Mouse (Mus musculus): ENCODE data around the gene Oma1. TPM values are rescaled to one million over a fixed set of nuclear protein-coding genes. Genes with fewer than 3 reads are reported as not detected.

The Oma1 gene
- total and polyA plus RNA-seq, 3 experiments = 10.4 to 14.3 TPM; not detected in 1

- DNase-seq (ENCODE audit: low read depth, low spot score) = no peak
- Histone ChIP-seq H3K4me1 (ENCODE audit: control insufficient read depth in 1 of 2, insufficient read depth in 2 of 2, low read length in 2 of 2) (no peaks in the 10 kb centered on the region), H3K36me3 (ENCODE audit: control insufficient read depth in 1 of 2, insufficient read depth in 2 of 2, low read length in 2 of 2) (no peaks in the 10 kb centered on the region)
Observed at GRCm38 (mm10) chr4:103385835-103386787, 72.5 kb downstream of the Oma1 start.

GRCm38 (mm10) chr4:103387292-103387691, 73.7 kb downstream of the Oma1 start:
- no peaks in the 10 kb centered on the region for H3K27me3 ChIP-seq (ENCODE audit: control insufficient read depth in 1 of 2, insufficient read depth in 2 of 2, low read length in 2 of 2)
- H3K4me1 ChIP-seq (ENCODE audit: control insufficient read depth in 1 of 2, insufficient read depth in 2 of 2, low read length in 2 of 2) = no peaks in the 10 kb centered on the region
- no peaks in the 10 kb centered on the region for H3K36me3 ChIP-seq (ENCODE audit: control insufficient read depth in 1 of 2, insufficient read depth in 2 of 2, low read length in 2 of 2)
- no peak overlapping the region for H3K27ac ChIP-seq (ENCODE audit: control insufficient read depth, low read depth, low read length)
- TF ChIP-seq MYB (IDR thresholded peaks at IDR 0.05; ENCODE audit: low read depth, low read length) = no peak
- TF ChIP-seq GABPA (IDR thresholded peaks at IDR 0.05; ENCODE audit: low read depth, low read length) = no peak
- TF ChIP-seq CHD2 (IDR thresholded peaks at IDR 0.05; ENCODE audit: low read length) = no peak
- TF ChIP-seq POLR2AphosphoS2 (IDR thresholded peaks at IDR 0.05; ENCODE audit: low read length) = no peak
- TF ChIP-seq ZNF384 (IDR thresholded peaks at IDR 0.05; ENCODE audit: low read depth, low read length) = no peak
- TF ChIP-seq MXI1 (IDR thresholded peaks at IDR 0.05; ENCODE audit: low read depth, low read length) = no peak
- TF ChIP-seq ETS1 (IDR thresholded peaks at IDR 0.05; ENCODE audit: low read depth, low read length) = no peak
- TF ChIP-seq MAX (IDR thresholded peaks at IDR 0.05; ENCODE audit: low read length) = no peak
- no peak for TF ChIP-seq TCF12 (IDR thresholded peaks at IDR 0.05; ENCODE audit: low read depth, low read length)
- TF ChIP-seq MEF2A (IDR thresholded peaks at IDR 0.05; ENCODE audit: extremely low read depth, insufficient replicate concordance, low read depth, low read length, poor library complexity, severe bottlenecking) = no peak
- no peak for TF ChIP-seq POLR2A (IDR thresholded peaks at IDR 0.05; ENCODE audit: control insufficient read depth in 1 of 2, insufficient read depth in 1 of 2, low read depth in 1 of 2, low read length in 2 of 2, poor library complexity in 1 of 2)
- no peak for TF ChIP-seq E2F4 (IDR thresholded peaks at IDR 0.05; ENCODE audit: borderline replicate concordance, low read depth, low read length)
- TF ChIP-seq BHLHE40 (IDR thresholded peaks at IDR 0.05; ENCODE audit: borderline replicate concordance, low read depth, low read length) = no peak
- TF ChIP-seq TBP (IDR thresholded peaks at IDR 0.05; ENCODE audit: low read depth, low read length) = no peak
- TF ChIP-seq RCOR1 (IDR thresholded peaks at IDR 0.05; ENCODE audit: low read depth, low read length) = no peak
- no peak for TF ChIP-seq ZKSCAN1 (IDR thresholded peaks at IDR 0.05; ENCODE audit: low read depth, low read length)
- no peak for TF ChIP-seq NRF1 (IDR thresholded peaks at IDR 0.05; ENCODE audit: insufficient read depth, low read depth, low read length, poor library complexity, severe bottlenecking)
- no peak for TF ChIP-seq UBTF (IDR thresholded peaks at IDR 0.05; ENCODE audit: borderline replicate concordance, insufficient read depth, low read depth, low read length)
- no peak for TF ChIP-seq CTCF (IDR thresholded peaks at IDR 0.05 in 2 of 3, conservative IDR thresholded peaks at IDR 0.05 in 1 of 3; ENCODE audit: control insufficient read depth in 1 of 3, insufficient read depth in 1 of 3, low read depth in 2 of 3, low read length in 3 of 3, poor library complexity in 1 of 3, severe bottlenecking in 1 of 3)
- H3K9me3 ChIP-seq (replicated peaks; ENCODE audit: insufficient read depth, low read length) = no peaks in the 10 kb centered on the region
- no peaks in the 10 kb centered on the region for H3K79me2 ChIP-seq (ENCODE audit: control insufficient read depth, insufficient read depth, low read length, poor library complexity)
- no peak overlapping the region for H3K4me3 ChIP-seq (ENCODE audit: control insufficient read depth in 1 of 2, insufficient read depth in 1 of 2, low read depth in 2 of 2, low read length in 2 of 2)
- DNase-seq (ENCODE audit: low read depth, low spot score) = no peak
- no peak overlapping the region for H3K9ac ChIP-seq (ENCODE audit: control insufficient read depth, low read depth, low read length, poor library complexity, severe bottlenecking)

More at GRCm38 (mm10) chr4:103385835-103386787, 72.5 kb downstream of the Oma1 start:
- TF ChIP-seq MYB (IDR thresholded peaks at IDR 0.05; ENCODE audit: low read depth, low read length) (no peak), RCOR1 (IDR thresholded peaks at IDR 0.05; ENCODE audit: low read depth, low read length) (no peak), ZKSCAN1 (IDR thresholded peaks at IDR 0.05; ENCODE audit: low read depth, low read length) (no peak), CHD2 (IDR thresholded peaks at IDR 0.05; ENCODE audit: low read length) (no peak)
- no peaks in the 10 kb centered on the region for H3K79me2 ChIP-seq (ENCODE audit: control insufficient read depth, insufficient read depth, low read length, poor library complexity)
- H3K9me3 ChIP-seq (replicated peaks; ENCODE audit: insufficient read depth, low read length) = no peaks in the 10 kb centered on the region
- no peak overlapping the region for H3K27ac ChIP-seq (ENCODE audit: control insufficient read depth, low read depth, low read length)
- no peak overlapping the region for H3K9ac ChIP-seq (ENCODE audit: control insufficient read depth, low read depth, low read length, poor library complexity, severe bottlenecking)
- H3K27me3 ChIP-seq (ENCODE audit: control insufficient read depth in 1 of 2, insufficient read depth in 2 of 2, low read length in 2 of 2) = no peaks in the 10 kb centered on the region
- no peak overlapping the region for H3K4me3 ChIP-seq (ENCODE audit: control insufficient read depth in 1 of 2, insufficient read depth in 1 of 2, low read depth in 2 of 2, low read length in 2 of 2)

All from MEL (cell line).